Mouse (Mus musculus) midbrain, embryonic 16.5 days (tissue): ENCODE results near the gene Pcp4. TPM values are rescaled to one million over a fixed set of nuclear protein-coding genes. Genes with fewer than 3 reads are reported as not detected.

Source experiments
- ATAC-seq: fragments of 200-750 bp; cut with Nextera tagmentation; 2 replicates; pipeline ENCODE4 v1.8.0; 2017; ENCODE audit warnings: moderate TSS enrichment
- H3K27ac ChIP-seq: fragments of 300-500 bp; sonication (generic); 2 replicates; pipeline ENCODE4 v1.5.1; 2014; ENCODE audit warnings: mild to moderate bottlenecking, low read length, mixed read lengths
- H3K27me3 ChIP-seq: fragments of 300-500 bp; sonication (generic); 2 replicates; pipeline ENCODE4 v1.6.1; 2014; ENCODE audit warnings: low read depth, low read length, mixed read lengths; ENCODE audit not compliant: control insufficient read depth, insufficient read depth
- H3K36me3 ChIP-seq: fragments of 300-500 bp; sonication (generic); 2 replicates; pipeline ENCODE4 v1.6.1; 2014; ENCODE audit warnings: mild to moderate bottlenecking, low read length, moderate library complexity, mixed read lengths; ENCODE audit not compliant: control insufficient read depth, insufficient read depth
- H3K4me1 ChIP-seq: fragments of 300-500 bp; sonication (generic); 2 replicates; pipeline ENCODE4 v1.6.1; 2014; ENCODE audit warnings: mild to moderate bottlenecking, low read length, mixed read lengths; ENCODE audit not compliant: control insufficient read depth, insufficient read depth
- H3K4me2 ChIP-seq: fragments of 300-500 bp; sonication (generic); 2 replicates; pipeline ENCODE4 v1.6.1; 2014; ENCODE audit warnings: mild to moderate bottlenecking, low read length, mixed read lengths
- H3K4me3 ChIP-seq: fragments of 300-500 bp; sonication (generic); 2 replicates; pipeline ENCODE4 v1.5.1; 2014; ENCODE audit warnings: low read depth, mild to moderate bottlenecking, low read length, moderate library complexity, mixed read lengths
- H3K9ac ChIP-seq: fragments of 300-500 bp; sonication (generic); 2 replicates; pipeline ENCODE4 v1.6.1; 2014; ENCODE audit warnings: low read depth, low read length, mixed read lengths
- H3K9me3 ChIP-seq: fragments of 300-500 bp; sonication (generic); replicated peaks from 2 replicates; pipeline ENCODE4 v1.6.1; 2014; ENCODE audit warnings: mild to moderate bottlenecking, low read length, mixed read lengths; ENCODE audit not compliant: control insufficient read depth, poor library complexity, severe bottlenecking
- WGBS: fragments of 180-500 bp; shearing (Covaris S2); extraction: QIAGEN DNeasy Blood & Tissue Kit; methylation state at CpG from one replicate; pipeline ENCODE4 v1.1.7; 2014; 5-methylcytosine and 5-hydroxymethylcytosine counted together
- polyA plus RNA-seq: library from polyadenylated mRNA; unstranded; fragments of >200 nt; fragmentation: Nextera tagmentation; extraction: Ambion mirVana; gene quantifications from 2 replicates; pipeline ENCODE4 v1.2.1, GENCODE M21; 2015

Pcp4 gene
- polyA plus RNA-seq, result 435 and 514 TPM in 2 replicates

DNA sequence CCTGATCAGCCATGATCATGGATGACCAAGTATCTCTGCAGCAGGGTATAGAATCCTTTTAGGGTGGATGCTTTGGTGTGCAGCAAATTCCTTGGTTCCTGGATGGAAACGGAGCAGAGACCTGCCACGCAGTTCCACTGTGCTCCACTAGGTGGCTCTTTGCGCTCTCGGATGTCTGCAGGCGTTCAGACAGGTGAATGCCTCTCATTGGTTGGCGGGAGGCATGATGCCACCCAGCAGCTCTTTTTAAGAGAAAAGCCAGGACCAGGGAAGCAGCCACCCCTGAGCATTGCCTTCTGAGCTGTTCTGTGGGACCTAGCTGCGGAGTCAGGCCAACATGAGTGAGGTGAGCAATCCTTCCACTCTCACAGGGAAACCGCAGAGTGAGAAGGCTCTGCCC, at the start of gene Pcp4:
Gene Pcp4 (plus strand): TSS at position 162 of the 400 bp plus-strand sequence.
- H3K4me3 ChIP-seq, result peak within 1 kb of the TSS; percentile 41
- H3K36me3 ChIP-seq, result no peaks in the 10 kb centered on the region
- ATAC-seq, result peak; percentile 86
- H3K4me1 ChIP-seq, result peaks cover 23% of the 10 kb centered on the region
- peak within 1 kb of the TSS; percentile 57 for H3K4me2 ChIP-seq
- WGBS, result 14% methylated on average over 8 of the region's 8 CpGs
- no peaks in the 10 kb centered on the region for H3K27me3 ChIP-seq
- H3K9ac ChIP-seq, result peak within 1 kb of the TSS; percentile 67
- H3K9me3 ChIP-seq, result no peaks in the 10 kb centered on the region
- peak within 1 kb of the TSS; percentile 74 for H3K27ac ChIP-seq

DNA sequence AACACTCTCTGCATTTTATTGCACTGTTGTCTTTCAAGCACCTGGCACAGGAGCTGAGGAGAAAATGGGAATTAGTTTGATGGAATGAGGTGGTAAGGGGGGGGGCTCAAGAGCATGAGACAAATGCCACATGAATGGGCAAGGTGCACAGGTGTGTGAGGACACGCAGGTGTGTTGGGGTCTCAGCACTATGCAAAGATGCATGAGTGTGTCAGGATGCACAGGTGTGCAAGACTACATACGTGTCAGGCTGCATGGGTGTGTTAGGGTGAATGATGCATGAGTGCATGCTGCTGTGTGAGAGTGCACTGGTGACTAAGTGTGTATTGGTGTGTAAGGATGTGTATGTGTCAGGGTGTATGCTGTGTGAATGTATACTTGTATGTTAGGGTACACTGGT, 42.4 kb upstream of the Pcp4 start:
- 86% methylated on average over 2 of the region's 2 CpGs for WGBS
- no peaks in the 10 kb centered on the region for H3K36me3 ChIP-seq
- no peak overlapping the region for H3K4me3 ChIP-seq
- no peak overlapping the region for H3K4me2 ChIP-seq
- no peaks in the 10 kb centered on the region for H3K27me3 ChIP-seq
- H3K9me3 ChIP-seq, result no peaks in the 10 kb centered on the region
- no peak overlapping the region for H3K9ac ChIP-seq
- no peak for ATAC-seq
- H3K4me1 ChIP-seq, result no peaks in the 10 kb centered on the region
- no peak overlapping the region for H3K27ac ChIP-seq

DNA sequence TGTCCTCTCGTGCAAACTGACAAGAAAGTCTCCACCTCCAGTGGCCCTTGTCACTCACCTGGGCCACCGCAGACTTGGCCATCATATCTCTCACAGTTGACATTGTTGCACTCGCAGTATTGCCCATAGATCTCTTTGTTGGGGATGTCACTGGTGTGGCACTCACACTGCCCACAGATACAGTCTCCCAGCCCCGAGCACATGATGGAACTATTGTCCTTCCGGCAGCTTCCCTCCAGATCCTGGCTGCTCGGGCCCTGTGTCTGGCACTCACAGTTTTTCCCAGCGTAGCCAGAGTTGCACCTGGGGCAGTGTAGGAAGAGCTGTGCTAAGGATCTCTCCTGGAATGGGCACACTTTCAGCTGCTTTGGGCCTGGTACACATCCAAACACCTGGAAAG, 40.7 kb upstream of the Pcp4 start:
- Histone ChIP-seq H3K9me3 (no peaks in the 10 kb centered on the region), H3K36me3 (no peaks in the 10 kb centered on the region), H3K27me3 (no peaks in the 10 kb centered on the region), H3K27ac (no peak overlapping the region), H3K4me2 (no peak overlapping the region), H3K9ac (no peak overlapping the region), H3K4me1 (no peaks in the 10 kb centered on the region), H3K4me3 (no peak overlapping the region)
- 88% methylated on average over 7 of the region's 7 CpGs for WGBS
- no peak for ATAC-seq

DNA sequence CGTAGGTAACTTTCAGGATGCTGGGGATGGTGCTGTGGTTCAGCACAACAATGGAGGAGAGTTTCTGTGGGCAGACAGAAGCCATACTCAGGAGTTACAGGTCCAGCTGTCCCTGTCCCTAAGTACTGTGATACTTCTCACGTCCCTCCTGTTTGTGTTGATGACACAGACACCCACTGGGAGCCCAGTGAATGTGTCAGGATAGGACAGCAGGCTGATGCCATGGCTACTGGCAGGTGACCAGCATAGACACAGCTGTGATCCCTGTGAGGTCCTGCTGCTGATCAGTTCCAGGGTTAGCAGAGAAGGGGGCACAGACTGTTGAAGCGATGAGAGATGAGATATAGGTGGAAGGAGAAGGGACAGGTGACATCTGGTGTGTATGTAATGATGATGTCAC, 38.4 kb upstream of the Pcp4 start:
- 76% methylated on average over 3 of the region's 3 CpGs for WGBS

DNA sequence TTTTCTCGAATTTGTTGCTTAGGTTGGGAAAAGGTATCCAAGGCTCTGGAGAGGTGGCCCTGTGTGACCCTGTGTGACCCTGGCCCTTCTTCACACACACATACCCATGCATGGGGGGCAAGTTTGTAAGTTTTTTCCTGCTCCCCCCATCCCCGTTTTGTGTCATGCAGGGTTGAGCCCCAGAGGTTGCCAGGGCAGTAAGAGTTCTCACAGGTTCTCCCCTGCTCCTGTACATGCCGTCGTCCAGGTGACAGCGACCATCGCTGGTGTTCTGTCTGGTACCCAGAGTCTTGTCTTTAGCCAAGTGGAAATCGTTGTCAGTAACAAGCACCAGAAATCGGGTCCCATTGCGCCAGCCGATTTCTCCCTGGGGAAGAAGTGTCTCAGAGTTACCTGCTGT, 34.1 kb upstream of the Pcp4 start:
- no peak for ATAC-seq
- no peaks in the 10 kb centered on the region for H3K4me1 ChIP-seq
- 86% methylated on average over 10 of the region's 10 CpGs for WGBS

More for the DNA sequence above, 38.4 kb upstream of the Pcp4 start:
- no peaks in the 10 kb centered on the region for H3K4me1 ChIP-seq
- no peak overlapping the region for H3K27ac ChIP-seq
- no peaks in the 10 kb centered on the region for H3K27me3 ChIP-seq
- ATAC-seq, result no peak
- H3K9me3 ChIP-seq, result no peaks in the 10 kb centered on the region
- H3K4me2 ChIP-seq, result no peak overlapping the region
- H3K4me3 ChIP-seq, result no peak overlapping the region
- no peaks in the 10 kb centered on the region for H3K36me3 ChIP-seq
- H3K9ac ChIP-seq, result no peak overlapping the region

DNA sequence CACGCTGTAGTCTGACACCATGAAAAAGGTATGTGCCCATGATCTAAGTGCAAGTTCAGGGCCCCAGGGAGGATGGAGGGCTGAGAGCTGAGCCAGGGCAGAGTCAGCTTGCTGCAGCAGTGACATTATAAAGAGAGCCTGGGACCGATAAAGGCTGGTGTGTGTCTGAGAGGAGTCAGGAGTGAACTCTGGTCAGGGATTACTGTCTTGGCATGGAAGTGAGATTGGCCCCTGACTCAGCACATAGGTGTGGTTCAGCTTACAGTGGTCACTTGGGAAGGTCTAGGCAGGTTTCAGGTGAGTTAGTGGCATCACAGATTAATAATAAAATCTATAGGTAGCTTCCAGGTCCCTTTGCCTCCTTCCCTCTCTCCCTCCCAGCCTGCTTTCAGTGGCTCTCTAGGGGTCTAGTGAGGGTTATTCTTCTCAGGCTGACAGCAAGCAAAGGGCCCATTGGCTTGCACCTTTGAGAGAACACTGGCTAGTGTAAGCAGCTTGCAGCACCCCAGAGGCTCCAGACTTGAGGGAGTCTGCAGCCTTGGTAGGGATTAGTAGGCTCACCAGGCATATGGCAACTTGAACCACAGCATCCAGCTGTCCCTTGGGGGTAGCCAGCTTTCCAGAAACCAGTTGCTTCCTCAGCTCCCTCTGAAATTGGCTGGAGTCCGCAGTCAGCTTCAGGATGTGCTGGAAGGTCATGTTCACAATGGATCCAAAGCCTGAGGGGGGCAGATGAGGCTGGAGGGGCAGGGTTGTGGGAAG, 33.2 kb upstream of the Pcp4 start:
- Histone ChIP-seq H3K9me3 (no peaks in the 10 kb centered on the region), H3K4me1 (no peaks in the 10 kb centered on the region), H3K36me3 (no peaks in the 10 kb centered on the region), H3K9ac (no peak overlapping the region), H3K27ac (no peak overlapping the region), H3K4me3 (no peak overlapping the region), H3K27me3 (no peaks in the 10 kb centered on the region), H3K4me2 (no peak overlapping the region)
- no peak for ATAC-seq
- 87% methylated on average over 3 of the region's 3 CpGs for WGBS

More for the DNA sequence above, 34.1 kb upstream of the Pcp4 start:
- Histone ChIP-seq H3K4me2 (no peak overlapping the region), H3K4me3 (no peak overlapping the region), H3K9ac (no peak overlapping the region), H3K27ac (no peak overlapping the region), H3K36me3 (no peaks in the 10 kb centered on the region), H3K9me3 (no peaks in the 10 kb centered on the region), H3K27me3 (no peaks in the 10 kb centered on the region)

DNA sequence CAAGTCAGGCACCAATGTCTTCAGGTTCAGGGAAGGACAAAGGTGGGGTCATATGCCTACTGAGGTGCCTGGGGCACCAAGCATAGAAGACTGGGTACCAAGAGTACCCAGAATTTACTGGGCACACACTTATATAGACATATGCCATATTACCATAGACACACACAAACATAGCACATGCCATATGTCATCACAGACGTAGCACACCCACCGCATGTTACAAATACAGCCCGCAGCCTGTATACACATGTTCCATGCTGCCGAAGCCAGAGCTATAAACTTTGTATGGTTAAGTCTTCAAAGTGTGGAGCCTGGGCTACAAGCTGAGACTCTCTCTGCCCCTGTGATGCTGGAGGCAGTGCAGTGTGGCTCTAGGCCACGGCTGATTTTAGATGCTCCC, 28.5 kb upstream of the Pcp4 start:
- 94% methylated on average over 5 of the region's 5 CpGs for WGBS
- Histone ChIP-seq H3K27me3 (no peaks in the 10 kb centered on the region), H3K9me3 (no peaks in the 10 kb centered on the region), H3K4me3 (no peak overlapping the region), H3K4me1 (no peaks in the 10 kb centered on the region), H3K36me3 (no peaks in the 10 kb centered on the region), H3K9ac (no peak overlapping the region), H3K4me2 (no peak overlapping the region), H3K27ac (no peak overlapping the region)
- ATAC-seq, result no peak

DNA sequence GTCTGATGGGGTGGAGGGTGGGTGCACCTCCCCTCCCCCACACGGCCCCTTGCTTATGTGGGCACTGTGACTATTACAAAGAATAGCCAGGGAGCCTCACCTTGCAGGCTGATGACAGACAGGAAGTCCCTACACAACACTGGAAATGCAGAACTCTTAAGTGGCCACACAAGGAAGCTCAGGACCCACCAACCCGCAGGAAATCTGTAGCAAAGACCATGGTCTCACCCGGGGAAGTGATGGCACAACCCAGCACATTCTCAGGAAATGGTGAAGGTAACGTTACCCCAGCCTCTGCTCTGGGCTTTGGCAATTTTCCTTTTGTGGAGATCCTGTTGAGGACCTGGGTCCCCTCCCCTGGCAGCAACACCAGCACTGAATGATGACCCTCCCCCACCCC, 27.7 kb upstream of the Pcp4 start:
- no peak overlapping the region for H3K4me2 ChIP-seq
- H3K9ac ChIP-seq, result no peak overlapping the region
- H3K36me3 ChIP-seq, result no peaks in the 10 kb centered on the region
- H3K4me3 ChIP-seq, result no peak overlapping the region
- 89% methylated on average over 4 of the region's 4 CpGs for WGBS
- H3K27me3 ChIP-seq, result no peaks in the 10 kb centered on the region
- H3K4me1 ChIP-seq, result no peaks in the 10 kb centered on the region
- H3K9me3 ChIP-seq, result no peaks in the 10 kb centered on the region
- ATAC-seq, result no peak
- no peak overlapping the region for H3K27ac ChIP-seq

DNA sequence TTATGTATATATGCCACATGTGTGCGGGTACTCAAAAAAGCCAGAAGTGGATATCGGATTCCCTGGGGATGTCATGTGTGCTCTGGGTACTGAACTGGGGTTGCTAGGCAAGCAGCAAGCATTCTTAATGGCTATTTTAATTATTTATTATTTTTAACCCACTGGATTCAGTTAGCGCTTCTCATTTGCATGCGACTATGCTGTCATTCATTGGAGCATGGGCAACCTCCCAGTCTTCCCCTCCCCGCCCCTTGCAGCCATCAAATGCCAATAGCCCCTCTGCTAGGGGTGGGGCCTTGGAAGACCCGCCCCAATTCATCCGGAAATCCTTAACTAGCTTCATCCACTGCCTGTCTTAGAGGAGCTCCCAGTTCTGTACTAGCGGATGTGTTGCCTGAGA, 26.5 kb upstream of the Pcp4 start:
- Histone ChIP-seq H3K36me3 (no peaks in the 10 kb centered on the region), H3K9ac (no peak overlapping the region), H3K4me1 (no peaks in the 10 kb centered on the region), H3K27ac (no peak overlapping the region), H3K9me3 (no peaks in the 10 kb centered on the region), H3K4me3 (no peak overlapping the region), H3K27me3 (no peaks in the 10 kb centered on the region), H3K4me2 (no peak overlapping the region)
- ATAC-seq, result peak; percentile 72
- WGBS, result 71% methylated on average over 8 of the region's 8 CpGs
